Comparison of ENCODE assay signal across 7 mouse cellular contexts in genomic region chr11:68553981-68554471, GRCm38 (mm10). TPM values are rescaled to one million over a fixed set of nuclear protein-coding genes. Genes with fewer than 3 reads are reported as not detected.
A peak's percentile ranks its signal among the peaks of the same experiment; 100 is the strongest.
DNase-seq lines count a peak whose midpoint lies in the region; ATAC-seq and TF ChIP-seq lines count a peak whose summit lies in the region.

No protein-coding gene starts in this region.

- 47% methylated on average over 8 of the region's 8 CpGs for WGBS in limb, embryonic 11.5 days
- 52% methylated on average over 8 of the region's 8 CpGs for WGBS in limb, embryonic 10.5 days
- 38% methylated on average over 8 of the region's 8 CpGs for WGBS in liver, postnatal 0 days (ENCODE audit: insufficient replicate concordance)

- POLR2A ChIA-PET in Patski (lab: Charles Lee), result no interaction called here

- TF ChIP-seq CTCF in Patski (IDR thresholded peaks at IDR 0.05), result peak; percentile 38
- peak; percentile 65 for TF ChIP-seq CTCF in liver, postnatal 0 days (IDR thresholded peaks at IDR 0.05; ENCODE audit: low read depth)

- no peaks in the 10 kb centered on the region for H3K9me3 ChIP-seq in limb, embryonic 11.5 days (ENCODE audit: control insufficient read depth, low read length)
- H3K9me3 ChIP-seq in limb, embryonic 10.5 days (replicated peaks), result no peaks in the 10 kb centered on the region
- no peaks in the 10 kb centered on the region for H3K9me3 ChIP-seq in liver, postnatal 0 days (ENCODE audit: low read length)

- H3K36me3 ChIP-seq in limb, embryonic 11.5 days (ENCODE audit: control insufficient read depth, insufficient read depth, low read length), result no peaks in the 10 kb centered on the region
- no peaks in the 10 kb centered on the region for H3K36me3 ChIP-seq in limb, embryonic 10.5 days
- H3K36me3 ChIP-seq in liver, postnatal 0 days (replicated peaks; ENCODE audit: insufficient read depth, low read length), result 0 out of 2 replicates have a peak, but pooled peaks cover 3% of the 10 kb centered on the region

- no peak overlapping the region for H3K9ac ChIP-seq in limb, embryonic 11.5 days (ENCODE audit: low read length)
- H3K9ac ChIP-seq in liver, postnatal 0 days (replicated peaks), result no peak overlapping the region

- no peaks in the 10 kb centered on the region for H3K4me1 ChIP-seq in limb, embryonic 11.5 days (ENCODE audit: control insufficient read depth, insufficient read depth, low read length)
- H3K4me1 ChIP-seq in limb, embryonic 10.5 days, result peaks cover 8% of the 10 kb centered on the region; the same call in 1 of the 2 replicates
- H3K4me1 ChIP-seq in liver, postnatal 0 days (ENCODE audit: insufficient read depth), result no peaks in the 10 kb centered on the region

- CTCF ChIA-PET in Patski (lab: Charles Lee), result no interaction called here

- no peak for ATAC-seq in limb, embryonic 11.5 days (ENCODE audit: insufficient number of reproducible peaks, low FRiP score, low TSS enrichment, low read depth)
- no peak for ATAC-seq in Patski
- no peak for ATAC-seq in liver, postnatal 0 days

- DNase-seq in limb, embryonic 11.5 days (ENCODE audit: low spot score), result peak; percentile 47
- no peak for DNase-seq in limb, embryonic 10.5 days (ENCODE audit: low spot score)
- DNase-seq in Patski (ENCODE audit: low read depth, low spot score), result no peak
- peak; percentile 56 for DNase-seq in c-Kit-positive CD71-negative TER-119-negative erythroid progenitor cells, embryonic 14.5 days (ENCODE audit: low read depth)
- peak; percentile 65 for DNase-seq in liver, postnatal 0 days
- DNase-seq in thymus, postnatal 4 days, result peak; percentile 87
- DNase-seq in right cerebral cortex, postnatal 36 days (ENCODE audit: low spot score in 2 of 2), result no peak

- no peak for TF ChIP-seq EP300 in liver, postnatal 0 days (IDR thresholded peaks at IDR 0.05; ENCODE audit: low read depth)

- in situ Hi-C loops in Patski (cut with MboI; ENCODE audit: low pct_unique_long_range_greater_than_20kb), result loop anchor here (5.0 kb wide), 2 partner anchors 67 to 117 kb away; no protein-coding TSS in a partner anchor

- H3K27me3 ChIP-seq in limb, embryonic 11.5 days (ENCODE audit: control insufficient read depth, insufficient read depth, low read length), result peaks cover 13% of the 10 kb centered on the region
- H3K27me3 ChIP-seq in limb, embryonic 10.5 days (ENCODE audit: low read depth, poor library complexity, severe bottlenecking), result peaks cover 32% of the 10 kb centered on the region
- H3K27me3 ChIP-seq in Patski, result no peaks in the 10 kb centered on the region
- H3K27me3 ChIP-seq in liver, postnatal 0 days (ENCODE audit: insufficient read depth, low read length), result no peaks in the 10 kb centered on the region

- H3K4me3 ChIP-seq in limb, embryonic 11.5 days (ENCODE audit: low read depth, low read length), result no peak overlapping the region
- H3K4me3 ChIP-seq in limb, embryonic 10.5 days, result no peak overlapping the region
- no peak overlapping the region for H3K4me3 ChIP-seq in liver, postnatal 0 days (ENCODE audit: low read depth, low read length)

- H3K4me2 ChIP-seq in limb, embryonic 11.5 days (ENCODE audit: low read depth, severe bottlenecking), result no peak overlapping the region
- no peak overlapping the region for H3K4me2 ChIP-seq in liver, postnatal 0 days (ENCODE audit: low read depth, low read length)

- no peak overlapping the region for H3K27ac ChIP-seq in limb, embryonic 11.5 days (replicated peaks; ENCODE audit: low read depth, low read length)
- H3K27ac ChIP-seq in limb, embryonic 10.5 days, result no peak overlapping the region
- no peak overlapping the region for H3K27ac ChIP-seq in liver, postnatal 0 days (ENCODE audit: low read depth)

RNA-seq across cellular contexts. Expression of gene Mfsd6l, which starts 2.0 kb away (rescaled TPM):
- polyA plus RNA-seq in limb, embryonic 11.5 days (2014; fragmentation: Nextera tagmentation; extraction: Ambion mirVana), result not detected in 2 replicates
- 0.11 and 0.16 TPM in 2 replicates for polyA plus RNA-seq in limb, embryonic 10.5 days (2016; fragmentation: Nextera tagmentation; extraction: Ambion mirVana)
- 0.08 TPM for polyA plus RNA-seq in Patski (2021)
- 0.12 TPM in 1 of 2 replicates, not detected in the other for polyA plus RNA-seq in liver, postnatal 0 days (2015; fragmentation: Nextera tagmentation; extraction: Ambion mirVana)

RNA-seq across cellular contexts. Expression of gene Ccdc42, which starts 32.8 kb away (rescaled TPM):
- 1.0 and 1.4 TPM in 2 replicates for polyA plus RNA-seq in limb, embryonic 11.5 days (2014; fragmentation: Nextera tagmentation; extraction: Ambion mirVana)
- 0.64 and 0.89 TPM in 2 replicates for polyA plus RNA-seq in limb, embryonic 10.5 days (2016; fragmentation: Nextera tagmentation; extraction: Ambion mirVana)
- not detected for polyA plus RNA-seq in Patski (2021)
- polyA plus RNA-seq in liver, postnatal 0 days (2015; fragmentation: Nextera tagmentation; extraction: Ambion mirVana), result not detected in 2 replicates

RNA-seq across cellular contexts. Expression of gene Pik3r6, which starts 51.2 kb away (rescaled TPM):
- 1.3 and 1.6 TPM in 2 replicates for polyA plus RNA-seq in limb, embryonic 11.5 days (2014; fragmentation: Nextera tagmentation; extraction: Ambion mirVana)
- polyA plus RNA-seq in limb, embryonic 10.5 days (2016; fragmentation: Nextera tagmentation; extraction: Ambion mirVana), result 1.9 and 2.7 TPM in 2 replicates
- 1.5 TPM for polyA plus RNA-seq in Patski (2021)
- 2.4 and 2.5 TPM in 2 replicates for polyA plus RNA-seq in liver, postnatal 0 days (2015; fragmentation: Nextera tagmentation; extraction: Ambion mirVana)

Comparison
In these comparisons a context has a peak if more than half of its experiments do, and no peak if none do; other contexts are left out.
1. DNase-seq: peak in limb, embryonic 11.5 days (single experiment), c-Kit-positive CD71-negative TER-119-negative erythroid progenitor cells, embryonic 14.5 days (single experiment), liver, postnatal 0 days (single experiment) and thymus, postnatal 4 days (single experiment); none in limb, embryonic 10.5 days (single experiment), Patski (single experiment) and right cerebral cortex, postnatal 36 days (0 of 2).